Comparison of ENCODE assay signal across 17 mouse cellular contexts in genomic region chr8:117718152-117718860, GRCm38 (mm10). TPM values are rescaled to one million over a fixed set of nuclear protein-coding genes. Genes with fewer than 3 reads are reported as not detected.
A peak's percentile ranks its signal among the peaks of the same experiment; 100 is the strongest.
DNase-seq lines count a peak whose midpoint lies in the region; ATAC-seq and TF ChIP-seq lines count a peak whose summit lies in the region.
"Had no signal": no experiment of that assay in that cellular context is flagged by ENCODE, and none has a peak within 500 bp of the region (broad histone marks: within the 10 kb centered on the region; RNA-seq: fewer than 3 reads in every experiment).

No protein-coding gene starts in this region.

- no peak overlapping the region for H3K9ac ChIP-seq in intestine, embryonic 14.5 days (ENCODE audit: low read length)
- H3K9ac ChIP-seq in kidney, embryonic 15.5 days: no peak overlapping the region
- no peak overlapping the region for H3K9ac ChIP-seq in liver, embryonic 11.5 days (ENCODE audit: low read depth, low read length)
- H3K9ac ChIP-seq in stomach, postnatal 0 days (ENCODE audit: low read length): no peak overlapping the region
- H3K9ac ChIP-seq: limb, embryonic 13.5 days had no signal

- no peak overlapping the region for H3K27ac ChIP-seq in intestine, embryonic 14.5 days (ENCODE audit: low read depth)
- no peak overlapping the region for H3K27ac ChIP-seq in kidney, embryonic 15.5 days
- H3K27ac ChIP-seq in liver, embryonic 11.5 days (ENCODE audit: low read depth, low read length): peak overlapping the region; percentile 54
- H3K27ac ChIP-seq in stomach, postnatal 0 days (replicated peaks): peak overlapping the region; percentile 36
- H3K27ac ChIP-seq: heart, embryonic 10.5 days; limb, embryonic 13.5 days had no signal

- TF ChIP-seq CTCF in stomach, postnatal 0 days (IDR thresholded peaks at IDR 0.05; ENCODE audit: low read depth): no peak

- H3K4me1 ChIP-seq in intestine, embryonic 14.5 days (replicated peaks; ENCODE audit: control insufficient read depth, insufficient read depth, low read length): no peaks in the 10 kb centered on the region
- no peaks in the 10 kb centered on the region for H3K4me1 ChIP-seq in kidney, embryonic 15.5 days
- no peaks in the 10 kb centered on the region for H3K4me1 ChIP-seq in liver, embryonic 11.5 days (replicated peaks; ENCODE audit: control insufficient read depth, insufficient read depth, low read length)
- no peaks in the 10 kb centered on the region for H3K4me1 ChIP-seq in stomach, postnatal 0 days (replicated peaks; ENCODE audit: control insufficient read depth, insufficient read depth)
- H3K4me1 ChIP-seq: heart, embryonic 10.5 days; limb, embryonic 13.5 days had no signal

- H3K4me3 ChIP-seq in intestine, embryonic 14.5 days (ENCODE audit: low read depth, low read length): no peak overlapping the region
- H3K4me3 ChIP-seq in kidney, embryonic 15.5 days (replicated peaks): no peak overlapping the region
- H3K4me3 ChIP-seq in liver, embryonic 11.5 days (ENCODE audit: low read depth, low read length): no peak overlapping the region
- H3K4me3 ChIP-seq in stomach, postnatal 0 days (ENCODE audit: low read depth, low read length): no peak overlapping the region
- H3K4me3 ChIP-seq: heart, embryonic 10.5 days; limb, embryonic 13.5 days had no signal

- 58% methylated on average over 14 of the region's 14 CpGs for WGBS in intestine, embryonic 14.5 days
- 78% methylated on average over 14 of the region's 14 CpGs for WGBS in kidney, embryonic 15.5 days
- 67% methylated on average over 14 of the region's 14 CpGs for WGBS in liver, embryonic 11.5 days
- WGBS in stomach, postnatal 0 days: 48% methylated on average over 14 of the region's 14 CpGs

- no peak for TF ChIP-seq EP300 in stomach, postnatal 0 days (optimal IDR thresholded peaks at IDR 0.05)

- intact Hi-C loops in left cerebral cortex, postnatal 36 days (cut with DNase I): no loop called here

- H3K36me3 ChIP-seq in intestine, embryonic 14.5 days (ENCODE audit: control insufficient read depth, insufficient read depth, low read length): no peaks in the 10 kb centered on the region
- H3K36me3 ChIP-seq in kidney, embryonic 15.5 days: no peaks in the 10 kb centered on the region
- no peaks in the 10 kb centered on the region for H3K36me3 ChIP-seq in liver, embryonic 11.5 days (ENCODE audit: control insufficient read depth, insufficient read depth, low read length)
- H3K36me3 ChIP-seq in stomach, postnatal 0 days (ENCODE audit: control insufficient read depth, insufficient read depth, low read length): no peaks in the 10 kb centered on the region
- H3K36me3 ChIP-seq: heart, embryonic 10.5 days; limb, embryonic 13.5 days had no signal

- peaks cover 4% of the 10 kb centered on the region; the same call in 1 of the 2 replicates for H3K9me3 ChIP-seq in intestine, embryonic 14.5 days (ENCODE audit: control insufficient read depth, low read length)
- H3K9me3 ChIP-seq in kidney, embryonic 15.5 days (replicated peaks): no peaks in the 10 kb centered on the region
- no peaks in the 10 kb centered on the region for H3K9me3 ChIP-seq in liver, embryonic 11.5 days (ENCODE audit: control insufficient read depth, low read length)
- no peaks in the 10 kb centered on the region for H3K9me3 ChIP-seq in stomach, postnatal 0 days (ENCODE audit: control insufficient read depth, low read length)
- H3K9me3 ChIP-seq: heart, embryonic 10.5 days; limb, embryonic 13.5 days had no signal

- H3K4me2 ChIP-seq in intestine, embryonic 14.5 days (ENCODE audit: low read length): no peak overlapping the region
- no peak overlapping the region for H3K4me2 ChIP-seq in kidney, embryonic 15.5 days
- H3K4me2 ChIP-seq in liver, embryonic 11.5 days: no peak overlapping the region
- H3K4me2 ChIP-seq in stomach, postnatal 0 days (replicated peaks; ENCODE audit: low read depth): no peak overlapping the region
- H3K4me2 ChIP-seq: limb, embryonic 13.5 days had no signal

- no peaks in the 10 kb centered on the region for H3K27me3 ChIP-seq in intestine, embryonic 14.5 days (replicated peaks; ENCODE audit: control insufficient read depth, insufficient read depth, low read length)
- H3K27me3 ChIP-seq in kidney, embryonic 15.5 days: no peaks in the 10 kb centered on the region
- H3K27me3 ChIP-seq in liver, embryonic 11.5 days (replicated peaks; ENCODE audit: control insufficient read depth, insufficient read depth, low read length): no peaks in the 10 kb centered on the region
- no peaks in the 10 kb centered on the region for H3K27me3 ChIP-seq in stomach, postnatal 0 days (ENCODE audit: control insufficient read depth, insufficient read depth, low read length)
- H3K27me3 ChIP-seq: limb, embryonic 13.5 days had no signal

- no peak for DNase-seq in intestine, embryonic 14.5 days (ENCODE audit: low spot score)
- DNase-seq in liver, embryonic 11.5 days (ENCODE audit: low spot score): no peak
- DNase-seq in stomach, postnatal 0 days (ENCODE audit: low spot score): no peak
- no peak for DNase-seq in embryo, embryonic 10.5 days (ENCODE audit: low spot score)
- DNase-seq in left cerebral cortex, postnatal 36 days (ENCODE audit: low spot score in 2 of 2): no peak
- no peak for DNase-seq in lung, postnatal 36 days
- DNase-seq in cerebellum, adult 9-10 months: no peak
- DNase-seq: adrenal gland, postnatal 25 days; cerebellum, postnatal 36 days; gastrocnemius, postnatal 14 days; layer of hippocampus, postnatal 36 days had no signal

- peak; percentile 64 for ATAC-seq in intestine, embryonic 14.5 days (replicated peaks; ENCODE audit: low FRiP score, low TSS enrichment, low read depth)
- peak; percentile 43; the same call in 1 of the 2 replicates for ATAC-seq in kidney, embryonic 15.5 days (replicated peaks; ENCODE audit: low FRiP score)
- peak; percentile 47 for ATAC-seq in liver, embryonic 11.5 days (replicated peaks; ENCODE audit: low FRiP score)
- ATAC-seq in stomach, postnatal 0 days (ENCODE audit: low FRiP score, low TSS enrichment): peak; percentile 59
- ATAC-seq: forebrain, embryonic 16.5 days; inflammation-experienced regulatory T-cells, adult 6 months had no signal

RNA-seq across cellular contexts. Expression of gene Hsd17b2, which starts 16.6 kb away (rescaled TPM):
- 14.1 and 16.2 TPM in 2 replicates for polyA plus RNA-seq in intestine, embryonic 14.5 days (2014; fragmentation: Nextera tagmentation; extraction: Ambion mirVana)
- 2.2 and 2.6 TPM in 2 replicates for polyA plus RNA-seq in kidney, embryonic 15.5 days (2015; fragmentation: Nextera tagmentation; extraction: Ambion mirVana)
- 13.8 and 15.6 TPM in 2 replicates for polyA plus RNA-seq in liver, embryonic 11.5 days (2014; fragmentation: Nextera tagmentation; extraction: Ambion mirVana)
- polyA plus RNA-seq in stomach, postnatal 0 days (2015; fragmentation: Nextera tagmentation; extraction: Ambion mirVana): 113 and 124 TPM in 2 replicates
- under 1 TPM in 1 of 2 experiments, not detected in 1; 0.41 TPM for total RNA-seq in left cerebral cortex, postnatal 36 days (2021)
- total RNA-seq: adrenal gland, postnatal 25 days; gastrocnemius, postnatal 14 days; heart, postnatal 25 days; layer of hippocampus, postnatal 36 days had no signal
- polyA plus RNA-seq: forebrain, embryonic 16.5 days; limb, embryonic 13.5 days had no signal

RNA-seq across cellular contexts. Expression of gene Sdr42e1, which starts 44.8 kb away (rescaled TPM):
- polyA plus RNA-seq in intestine, embryonic 14.5 days (2014; fragmentation: Nextera tagmentation; extraction: Ambion mirVana): 4.2 and 4.4 TPM in 2 replicates
- polyA plus RNA-seq in kidney, embryonic 15.5 days (2015; fragmentation: Nextera tagmentation; extraction: Ambion mirVana): 2.1 and 2.5 TPM in 2 replicates
- polyA plus RNA-seq in liver, embryonic 11.5 days (2014; fragmentation: Nextera tagmentation; extraction: Ambion mirVana): 1.0 and 1.7 TPM in 2 replicates
- polyA plus RNA-seq in stomach, postnatal 0 days (2015; fragmentation: Nextera tagmentation; extraction: Ambion mirVana): 24.2 and 28.8 TPM in 2 replicates
- total RNA-seq in left cerebral cortex, postnatal 36 days (2021): 1 to 10 TPM; 4.7 to 5.1 TPM

Comparison
In these comparisons a context has a peak if more than half of its experiments do, and no peak if none do; other contexts are left out.
1. H3K27ac ChIP-seq: peak in liver, embryonic 11.5 days (single experiment) and stomach, postnatal 0 days (single experiment); none in intestine, embryonic 14.5 days (single experiment) and kidney, embryonic 15.5 days (single experiment).
2. Peak in every context shown above with its lines, with median percentiles within 50 percentile points of each other: ATAC-seq.